Mouse (Mus musculus) megakaryocyte-erythroid progenitor cell, adult 5-6 weeks (primary cell): ENCODE measurements around the gene Msi2. TPM values are rescaled to one million over a fixed set of nuclear protein-coding genes. Genes with fewer than 3 reads are reported as not detected.

Experiments used
- ATAC-seq: replicated peaks from 2 replicates; pipeline ENCODE4 v1.8.0; 2016; ENCODE audit warnings: mild to moderate bottlenecking, inconsistent platforms; ENCODE audit not compliant: severe bottlenecking, poor library complexity, low FRiP score, low TSS enrichment
- total RNA-seq, 2 experiments: library from RNA; stranded (forward) in 1 of 2; stranded (reverse) in 1 of 2; fragments of 200-1000, 215-1000 nt in 1 of 2; fragments of >200 nt in 1 of 2; fragmentation: Nextera tagmentation in 1 of 2; gene quantifications; 2 replicates each; pipeline ENCODE4 v1.2.3; 2014 to 2017

Gene Msi2
- total RNA-seq, 2 experiments from 2014 or later: 89.1 to 111 TPM

DNA sequence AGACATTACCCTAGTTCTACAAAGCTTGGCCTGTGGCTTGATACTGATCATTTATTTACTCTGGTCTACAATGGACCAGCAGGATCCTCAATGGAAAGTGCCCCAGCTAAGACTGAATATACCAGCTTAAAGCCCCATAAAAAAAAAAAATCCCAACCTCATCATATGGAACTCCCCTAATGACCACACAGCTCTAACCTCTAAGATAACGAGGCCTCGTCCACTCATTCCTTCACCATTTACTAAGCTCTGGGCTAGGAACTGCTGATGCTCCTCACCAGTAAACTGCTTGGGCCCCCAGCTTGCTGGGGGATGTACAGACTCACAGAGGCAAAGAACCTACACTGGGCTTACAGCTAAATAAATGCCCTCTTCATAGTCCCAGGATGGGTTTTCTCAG, 139.6 kb downstream of the Msi2 start:
- ATAC-seq: no peak

DNA sequence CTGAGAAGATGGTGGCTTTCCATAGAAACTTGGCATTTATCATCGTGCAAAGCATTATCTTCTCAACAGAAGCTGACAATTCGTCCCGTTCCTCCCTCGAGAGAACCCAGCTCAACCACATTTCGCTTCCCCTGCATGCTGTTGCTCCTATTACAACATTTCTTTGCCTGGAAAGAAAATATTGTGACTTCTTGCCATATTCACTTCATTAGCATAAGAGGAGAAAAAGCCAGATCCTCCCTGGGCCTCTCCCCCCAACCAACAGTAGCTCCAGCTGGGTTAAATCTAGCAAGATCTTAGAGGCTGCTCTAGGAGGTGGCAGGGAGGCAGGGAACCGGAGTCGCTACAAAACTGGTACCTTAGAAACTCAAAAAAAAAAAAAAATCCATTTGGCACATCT, 141.2 kb downstream of the Msi2 start:
- ATAC-seq: no peak

DNA sequence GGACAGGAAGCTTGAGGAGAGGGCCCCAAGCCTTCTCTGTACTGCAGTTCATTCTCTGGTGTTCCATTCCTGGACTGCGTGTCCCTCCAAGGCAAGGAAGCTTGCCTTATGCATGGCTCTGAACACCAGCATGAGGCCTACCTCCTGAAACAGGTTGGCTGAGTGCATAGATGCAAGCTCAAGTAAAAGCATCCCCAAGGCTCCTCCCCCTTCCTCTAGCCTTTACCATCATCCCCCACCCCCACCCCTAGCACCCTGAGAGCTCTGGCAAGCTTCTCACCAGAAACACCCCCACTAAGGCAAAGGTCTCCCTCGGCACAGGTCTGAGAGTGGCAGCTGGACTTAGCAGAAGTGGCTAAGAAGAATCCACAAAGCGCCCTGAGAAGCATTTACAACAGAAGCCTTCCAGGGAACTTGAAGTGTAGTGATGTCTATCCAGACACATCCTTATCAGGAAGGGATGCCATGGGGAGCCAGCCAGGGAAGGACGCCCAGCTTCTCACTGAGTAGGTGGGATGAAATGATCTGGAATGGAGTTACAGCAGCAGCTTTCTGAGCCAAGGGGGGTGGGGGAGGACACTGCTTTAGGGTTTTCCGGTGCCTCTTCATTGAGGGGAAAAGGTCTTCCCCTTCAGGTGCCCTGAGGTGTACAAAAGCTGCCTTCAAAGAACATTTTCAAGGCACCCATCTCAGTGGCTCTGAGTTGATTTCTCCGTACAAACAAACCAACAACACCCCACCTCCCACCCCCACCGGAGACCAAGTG, 141.9 kb downstream of the Msi2 start:
- ATAC-seq: no peak

DNA sequence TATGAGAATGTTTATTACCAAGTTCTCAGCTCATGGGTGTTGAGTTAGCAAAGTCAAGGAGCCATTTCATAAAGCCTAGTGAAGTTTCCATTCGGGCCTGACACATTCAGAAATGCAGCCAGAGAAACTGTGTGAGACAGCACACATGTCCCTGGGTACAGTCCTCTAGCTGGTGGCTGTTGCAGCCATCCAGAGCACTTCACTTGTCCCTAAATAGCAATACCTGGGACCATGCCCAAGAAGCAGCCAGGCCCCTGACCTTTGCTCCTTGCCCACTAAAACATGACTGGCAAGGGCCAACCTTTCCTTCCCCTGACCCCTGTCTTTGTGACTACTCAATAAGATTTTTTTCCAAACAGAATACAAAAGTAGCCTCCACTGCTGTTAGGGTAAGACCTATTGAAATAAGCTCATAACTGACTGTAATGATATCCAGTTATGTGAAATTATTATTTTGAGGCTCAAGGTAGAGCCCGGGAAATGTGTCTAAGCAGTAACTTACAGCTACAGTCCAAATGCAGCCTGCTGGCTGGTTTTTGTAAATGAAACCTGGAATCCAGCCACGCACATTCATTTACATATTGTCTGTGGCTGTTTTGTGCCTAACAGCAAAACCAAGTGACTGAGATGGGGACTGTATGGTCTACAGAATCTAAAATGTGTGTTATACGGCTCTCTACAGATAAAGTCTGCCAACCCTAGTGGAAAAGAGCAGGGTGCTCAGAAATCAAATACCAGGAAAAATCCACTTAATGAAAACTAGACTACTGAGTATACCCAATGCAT, 143.5 kb downstream of the Msi2 start:
- ATAC-seq: no peak

DNA sequence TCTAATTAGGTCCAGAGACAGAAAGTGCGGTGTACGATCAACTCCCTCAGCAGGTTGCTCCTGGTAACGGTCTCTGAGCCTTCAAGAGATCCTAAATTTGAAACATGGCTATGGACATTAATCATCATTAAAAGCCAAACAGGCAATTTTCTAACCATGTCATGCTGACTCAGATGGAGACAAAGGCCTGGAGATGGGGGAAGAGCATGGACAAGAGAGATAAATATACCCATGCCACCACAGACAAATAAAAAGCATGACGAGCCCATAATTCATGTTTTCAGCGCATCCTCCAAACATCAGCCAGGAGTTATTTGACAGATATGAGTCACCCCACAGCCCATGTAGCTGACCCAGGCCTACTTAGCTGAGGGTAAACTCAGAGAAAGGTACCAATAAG, 145.3 kb downstream of the Msi2 start:
- ATAC-seq: 0 out of 2 replicates have a peak, but pooled peaks have one; percentile 26

DNA sequence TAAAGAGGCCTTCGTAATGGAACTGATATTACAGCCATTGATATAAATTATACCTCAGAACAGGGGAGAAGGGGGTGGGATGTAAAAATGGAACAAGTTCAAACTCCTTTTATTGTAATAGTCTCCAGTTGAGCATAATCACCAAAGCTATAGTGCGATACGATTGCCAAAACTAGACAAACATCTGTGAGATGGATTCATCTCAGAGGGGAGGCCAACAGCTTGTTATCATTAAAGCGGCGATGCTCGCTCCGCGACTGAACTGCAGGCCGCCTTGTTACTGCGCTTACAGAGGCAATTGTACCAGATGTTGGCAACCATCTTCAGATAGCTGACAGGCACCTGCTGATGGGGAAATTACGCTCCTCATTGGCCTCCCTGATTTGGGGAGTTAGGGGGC, 145.9 kb downstream of the Msi2 start:
- ATAC-seq: peak; percentile 83

DNA sequence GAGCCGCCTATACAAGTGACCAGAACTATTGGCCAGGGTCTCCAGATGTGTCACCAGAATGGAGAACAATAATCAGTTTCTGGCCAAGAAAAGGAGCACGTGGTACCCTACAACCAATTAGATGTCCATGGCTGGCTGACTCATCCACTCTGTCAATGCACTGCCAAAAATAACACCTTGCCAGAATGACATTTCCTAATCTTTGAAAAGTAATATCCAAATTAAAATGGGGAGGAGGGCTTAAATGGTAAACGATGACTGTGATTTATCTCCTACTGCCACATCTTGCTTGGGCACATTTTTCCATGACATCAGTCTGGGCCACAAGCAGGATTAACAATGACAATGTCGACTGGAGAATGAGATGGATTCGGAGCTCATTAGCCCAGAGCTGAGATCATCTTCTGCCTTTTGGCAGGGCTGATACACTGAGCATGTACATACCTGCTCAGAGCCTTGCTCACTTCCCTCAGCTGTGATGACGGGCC, 147.6 kb downstream of the Msi2 start:
- no peak for ATAC-seq

DNA sequence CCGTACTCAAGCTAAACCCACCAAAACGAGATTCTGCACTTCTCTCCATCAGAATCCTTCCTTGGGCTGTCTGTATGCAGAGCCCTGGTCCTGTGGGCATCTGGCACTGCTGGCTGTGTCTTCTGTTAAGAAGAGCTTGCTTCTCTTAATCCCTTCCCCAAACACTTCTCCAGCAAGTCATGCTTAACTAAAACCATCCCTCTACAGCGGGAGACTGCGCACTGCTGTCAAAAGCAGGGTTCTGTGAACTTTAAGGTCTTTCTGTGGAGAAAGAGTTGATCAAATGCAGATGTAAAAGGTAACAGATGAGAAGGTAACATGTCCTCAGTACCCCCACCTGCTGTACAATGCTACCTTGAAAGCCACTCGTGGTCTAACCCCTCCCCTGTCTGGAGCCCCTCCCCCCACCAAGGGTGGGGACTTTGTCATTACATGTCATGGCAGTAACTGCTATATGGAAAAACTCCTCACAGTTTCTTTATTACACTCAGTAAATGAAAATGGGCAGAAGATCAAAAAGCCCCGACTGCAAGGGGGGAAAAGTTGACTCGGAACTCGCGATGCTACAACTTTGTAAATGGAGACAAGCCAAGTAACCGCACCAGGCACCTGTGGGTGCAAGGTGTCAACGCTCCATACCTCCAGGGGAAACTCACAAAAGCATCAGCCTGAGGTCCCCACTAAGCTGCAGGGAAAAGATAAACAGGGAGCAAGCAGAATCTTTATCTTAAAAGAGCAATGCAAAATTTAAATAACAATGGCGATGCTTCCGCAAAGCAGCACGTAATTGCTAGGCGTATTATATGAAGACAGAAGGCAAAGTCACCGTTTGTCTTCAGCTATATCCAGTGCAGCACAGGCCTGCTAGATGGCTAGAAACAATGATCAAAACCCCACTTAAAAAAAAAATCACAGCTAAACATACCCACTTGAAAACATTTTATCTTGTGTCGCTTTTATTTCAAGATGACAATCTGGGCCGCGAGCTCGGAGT, 151.4 kb downstream of the Msi2 start:
- 0 out of 2 replicates have a peak, but pooled peaks have one; percentile 18 for ATAC-seq

DNA sequence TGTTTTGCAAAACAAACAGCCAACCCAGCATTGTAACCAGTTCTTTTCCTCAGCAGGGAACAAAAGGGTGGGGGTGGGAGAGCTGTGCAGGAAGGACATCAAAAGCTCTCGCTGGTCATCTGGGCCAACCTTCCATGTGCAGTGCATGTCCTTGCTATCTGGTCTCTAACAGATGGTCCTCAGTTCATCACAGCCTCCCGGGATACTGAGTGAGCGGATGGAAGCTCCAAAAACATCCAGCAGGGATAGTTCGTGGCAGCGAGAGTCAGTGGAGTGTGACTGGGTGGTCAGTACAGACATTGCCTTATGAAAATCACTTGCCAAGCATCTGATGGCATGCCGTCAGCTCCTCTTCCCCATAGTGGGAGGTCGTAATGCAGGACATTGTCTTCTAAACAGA, 153.5 kb downstream of the Msi2 start:
- no peak for ATAC-seq

DNA sequence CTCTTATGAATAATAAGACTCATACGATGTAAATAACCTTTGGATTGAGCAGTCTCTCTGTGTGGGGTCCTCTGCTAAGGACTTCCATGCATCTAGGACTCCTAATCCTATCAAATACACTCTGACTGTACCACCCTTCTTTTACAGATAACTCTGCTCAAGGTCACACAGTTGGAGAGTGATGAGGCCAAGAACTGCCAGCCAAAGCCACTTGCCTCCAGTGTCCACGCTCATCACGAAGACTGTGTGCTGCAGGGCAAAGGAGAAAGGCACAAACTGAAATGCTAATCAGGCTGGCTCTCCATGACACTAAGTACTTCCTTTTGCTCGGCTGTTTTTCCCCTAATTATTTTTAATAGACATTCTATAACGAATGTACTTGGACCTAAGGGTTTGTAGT, 153.9 kb downstream of the Msi2 start:
- ATAC-seq: no peak

DNA sequence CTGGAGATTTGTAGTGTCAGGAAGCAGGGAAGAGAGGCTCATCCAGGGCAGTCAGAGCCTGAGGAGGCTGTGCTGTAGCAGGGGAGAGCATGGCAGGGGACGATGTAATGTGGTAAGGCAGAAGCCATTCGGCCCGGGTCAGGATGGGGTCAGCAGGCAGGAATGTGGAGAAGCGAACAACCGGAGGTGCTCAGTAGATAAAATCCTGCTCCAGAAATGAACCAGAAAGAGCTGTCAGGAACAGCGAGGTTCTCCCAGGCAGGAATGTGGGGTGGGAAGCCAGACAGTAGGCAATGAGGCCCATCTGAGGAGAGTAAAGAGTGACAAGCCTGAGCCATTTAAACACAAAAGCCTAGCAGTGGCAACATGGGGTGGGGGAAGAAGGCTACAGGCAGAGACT, 157.1 kb downstream of the Msi2 start:
- ATAC-seq: no peak

DNA sequence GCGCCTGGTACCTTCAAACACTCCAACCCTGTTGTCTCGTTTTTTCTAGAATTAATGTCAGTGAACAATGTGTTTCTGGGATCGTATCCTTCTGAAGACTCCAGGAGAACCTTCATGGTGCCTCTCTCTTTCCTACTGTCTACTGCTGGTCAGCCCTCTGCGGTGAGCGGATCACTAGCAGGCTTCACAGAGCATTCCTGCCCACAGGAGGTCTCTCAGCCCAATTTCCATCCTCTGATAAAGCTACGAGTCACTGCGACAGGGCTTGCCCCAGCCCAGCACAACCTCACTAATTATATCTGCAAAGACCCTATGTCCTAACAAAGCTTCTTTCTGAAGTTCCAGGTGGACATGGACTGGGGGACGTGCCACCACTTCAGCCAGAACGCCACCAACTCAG, 157.7 kb downstream of the Msi2 start:
- no peak for ATAC-seq

DNA sequence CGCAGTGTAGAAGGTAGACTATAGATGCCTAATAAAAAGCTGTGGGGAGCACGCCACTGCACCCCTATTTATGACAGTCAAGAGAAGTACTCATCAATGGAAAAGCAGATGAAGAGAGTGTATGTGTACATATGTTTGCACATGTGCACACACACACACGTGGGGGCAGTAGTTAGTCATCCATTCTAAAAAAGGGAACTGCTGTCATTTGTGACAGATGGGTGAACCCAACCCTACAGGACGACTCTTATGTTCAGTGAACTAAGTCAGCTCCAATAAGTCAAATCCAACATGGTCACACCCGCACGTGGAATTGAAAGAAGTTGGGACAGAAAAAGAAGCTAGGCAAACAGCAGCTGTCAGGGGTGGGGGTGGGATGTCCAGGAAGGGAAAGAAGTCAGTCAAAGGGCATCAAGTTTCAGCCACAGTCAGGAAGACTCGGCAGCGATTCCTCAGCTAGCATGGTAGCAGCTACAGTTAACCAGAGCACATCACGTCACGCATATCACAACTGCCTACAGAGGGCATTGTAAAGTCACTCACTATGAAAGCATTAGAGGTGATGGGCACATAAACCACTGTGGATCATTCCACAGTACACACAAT, 158.8 kb downstream of the Msi2 start:
- no peak for ATAC-seq

DNA sequence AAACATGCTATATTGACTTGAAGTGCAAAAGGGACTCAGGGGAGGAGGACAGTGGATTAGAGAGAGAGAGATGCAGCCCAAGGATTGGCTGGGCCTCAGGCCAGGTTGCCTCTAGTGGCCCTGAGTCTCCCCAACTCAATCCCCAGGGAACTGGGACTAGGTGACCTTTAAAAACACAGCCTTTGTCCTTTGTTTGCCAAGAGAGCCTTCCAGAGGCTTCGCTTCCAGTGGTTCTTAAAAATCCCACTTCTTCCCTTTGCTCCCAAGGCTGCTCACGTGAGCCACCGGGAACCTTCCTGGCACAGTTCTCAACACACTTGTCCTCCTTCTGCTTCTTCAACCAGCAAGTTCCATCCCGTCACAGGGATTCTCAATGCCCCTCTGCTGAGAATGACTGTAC, 159.6 kb downstream of the Msi2 start:
- no peak for ATAC-seq

DNA sequence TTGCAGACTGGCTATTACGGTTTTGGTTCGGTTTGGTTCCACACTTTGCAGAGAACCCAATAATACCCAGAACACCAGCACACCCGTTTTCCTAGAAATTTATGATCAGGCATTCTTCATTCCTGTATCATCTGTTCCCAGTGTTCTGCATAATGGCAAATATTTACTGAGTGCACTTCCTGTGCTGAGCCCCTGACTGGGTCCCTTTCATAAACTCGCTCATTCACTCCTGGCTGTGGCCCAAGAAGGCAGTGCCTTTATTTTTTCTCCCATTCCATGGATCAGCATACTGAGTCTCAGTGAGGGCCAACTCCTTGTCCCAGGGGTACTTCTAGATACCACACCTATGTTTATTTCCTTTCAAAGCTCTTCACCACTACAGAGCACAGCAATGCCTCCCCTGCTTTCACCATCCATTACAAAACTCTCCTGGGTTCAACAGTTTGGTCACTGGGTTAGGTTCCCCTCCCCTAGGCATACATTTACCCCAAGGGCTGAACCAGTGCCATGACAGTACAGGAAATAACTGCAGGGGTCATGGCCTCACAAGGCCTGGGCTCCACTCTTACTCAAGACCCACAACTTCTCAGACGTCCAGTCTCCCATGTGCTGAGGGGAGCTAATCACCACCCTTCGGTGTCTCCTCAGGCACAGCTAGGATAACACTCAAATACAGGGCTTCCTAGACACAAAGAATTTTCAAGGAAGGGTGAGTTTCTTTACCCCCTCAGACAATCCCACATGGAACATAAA, 160.3 kb downstream of the Msi2 start:
- ATAC-seq: no peak

DNA sequence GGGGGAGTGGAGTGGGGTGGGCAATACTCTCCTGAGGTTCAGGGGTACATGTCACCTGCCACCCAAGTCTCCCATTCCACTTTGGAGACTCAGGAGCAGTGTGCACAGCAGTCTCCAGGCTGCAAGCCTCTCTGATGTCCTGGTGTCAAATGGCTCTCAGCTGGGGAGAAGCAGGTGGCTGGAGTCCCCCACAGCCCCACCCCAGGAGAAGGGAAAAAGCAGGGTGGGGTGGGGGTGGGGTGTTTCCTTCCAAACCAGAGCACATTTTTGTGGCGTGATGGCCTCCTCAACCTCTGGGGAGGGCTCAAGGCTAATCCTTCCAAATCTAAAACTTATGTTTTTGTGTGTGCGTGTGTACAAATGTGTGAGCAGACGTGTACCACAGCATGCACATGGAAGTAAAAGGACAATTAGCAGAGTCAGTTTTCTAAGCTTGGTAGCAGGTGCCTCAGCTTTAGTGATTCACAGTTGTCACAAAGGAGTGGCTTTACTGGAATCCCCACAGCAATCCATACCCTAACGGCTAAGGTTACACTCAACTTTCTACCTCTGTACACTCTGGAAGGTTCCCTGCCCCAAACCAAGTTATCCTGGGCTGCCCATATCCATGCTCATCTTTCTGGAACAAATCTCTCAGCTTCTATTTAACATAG, 161.1 kb downstream of the Msi2 start:
- ATAC-seq: no peak

DNA sequence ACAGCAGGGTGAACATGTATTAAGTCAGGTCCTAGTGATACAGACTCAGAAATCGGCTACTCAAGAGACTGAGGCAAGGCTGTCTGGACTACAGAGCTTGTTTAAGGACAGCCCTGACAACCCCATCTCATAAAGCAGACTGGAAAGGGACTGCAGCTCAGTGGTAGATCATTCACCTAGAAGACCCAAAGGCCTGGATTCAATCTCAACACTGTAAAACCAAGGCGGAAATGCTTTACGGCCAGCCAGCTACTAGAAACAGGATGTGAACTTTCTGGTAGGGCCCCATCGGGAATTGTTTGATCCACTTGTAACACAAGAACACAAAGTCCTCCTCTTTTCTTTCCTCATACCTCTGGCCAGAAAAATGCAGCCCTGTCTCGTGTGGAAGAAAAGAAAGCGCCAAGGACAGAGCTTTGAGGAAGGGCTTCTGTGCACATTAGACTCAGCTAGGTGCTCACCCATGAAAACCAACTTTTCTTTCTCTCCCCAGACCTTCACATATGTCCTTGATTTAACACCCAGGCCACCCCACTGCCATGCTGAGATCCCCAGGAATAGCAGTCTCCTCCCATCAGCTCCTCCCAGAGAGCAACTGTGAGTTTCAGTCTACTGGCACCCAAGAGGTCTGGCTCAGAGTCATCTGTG, 162.3 kb downstream of the Msi2 start:
- ATAC-seq: 0 out of 2 replicates have a peak, but pooled peaks have one; percentile 2
